Mouse (Mus musculus): Measurements from ENCODE around the gene Olfr175-ps1.

Olfr175-ps1 gene

DNA sequence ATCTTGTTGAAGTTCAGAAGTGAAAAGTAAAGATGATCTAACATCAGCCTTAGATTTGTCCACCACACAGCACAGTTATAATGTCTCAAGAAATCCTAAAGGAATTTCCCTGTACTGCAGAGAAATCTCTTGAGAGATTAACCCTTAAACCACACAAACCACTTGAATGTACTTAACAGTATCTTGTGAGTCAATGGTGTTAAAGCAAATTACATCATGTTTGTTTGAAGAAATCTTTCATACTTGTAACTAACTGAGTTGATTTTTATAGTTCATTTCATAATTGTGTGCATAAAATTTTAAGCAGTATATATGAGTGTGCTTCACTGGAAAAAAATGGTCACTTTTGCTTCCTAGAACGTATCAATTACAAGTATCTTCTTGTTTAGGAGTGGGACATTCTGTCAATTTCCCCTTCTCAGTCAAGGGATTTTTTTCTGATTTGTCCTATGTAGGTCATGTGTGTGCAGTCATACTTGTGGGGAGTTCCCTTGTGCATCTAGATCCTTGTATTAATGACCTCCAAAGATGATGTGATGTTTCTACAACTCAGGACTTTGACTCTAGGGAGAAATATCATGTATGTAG is at the start of gene Olfr175-ps1:
Gene Olfr175-ps1 (minus strand): TSS at position 51 of the 588 bp plus-strand sequence.
- DNase-seq (ENCODE audit: low read depth, low spot score): no peak

GRCm38 (mm10) chr16:58874668-58875067 is 48.1 kb upstream of the Olfr175-ps1 start, which contains the start of gene Olfr177:
Olfr177 (minus strand) TSS chr16:58874768.
- no peak for DNase-seq (ENCODE audit: low read depth, low spot score)

DNA sequence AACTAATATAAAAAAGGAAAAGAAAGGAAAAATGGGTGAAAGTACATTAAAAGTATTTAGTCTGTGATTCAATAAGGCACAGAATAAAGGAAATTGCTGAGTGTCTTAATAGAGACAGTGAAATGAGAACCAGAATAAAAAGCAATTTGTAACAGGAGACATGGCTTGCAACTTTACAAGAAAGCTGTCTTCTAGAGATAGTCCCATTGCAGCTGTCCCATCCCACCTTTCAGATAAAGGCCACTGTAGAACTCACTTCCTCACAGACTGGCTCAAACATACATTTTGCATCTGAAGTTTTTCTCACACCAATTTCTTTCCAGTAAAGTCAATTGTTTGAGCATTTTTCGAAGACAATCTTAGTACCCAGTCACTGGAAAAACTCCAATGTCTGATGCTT is 34.9 kb upstream of the Olfr175-ps1 start:
- DNase-seq (ENCODE audit: low read depth, low spot score): no peak

- no peak for DNase-seq (ENCODE audit: low read depth, low spot score)
Observed at GRCm38 (mm10) chr16:58860032-58860737, 33.6 kb upstream of the Olfr175-ps1 start.

DNA sequence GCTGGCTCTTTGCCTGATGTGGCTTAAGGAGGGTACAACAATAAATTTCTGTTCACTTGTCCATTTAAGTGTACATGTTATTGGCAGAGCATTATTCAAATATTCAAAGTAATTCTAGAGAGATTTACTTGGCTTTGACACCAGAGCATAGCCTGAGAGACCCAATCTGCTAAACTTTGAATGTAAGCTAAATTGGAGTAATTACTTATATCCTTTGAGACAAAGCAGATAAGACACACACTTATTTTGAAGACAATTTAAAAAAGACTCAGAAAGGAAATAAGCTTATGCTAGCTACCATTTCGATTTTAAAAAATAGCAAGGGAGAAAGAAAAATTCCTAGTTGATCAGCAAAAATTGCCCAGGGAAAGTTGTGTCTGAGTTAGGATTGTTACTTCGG is 26.4 kb downstream of the Olfr175-ps1 start, which contains the start of gene Olfr173:
Gene Olfr173 (minus strand): TSS at position 101 of the 400 bp plus-strand sequence.
- no peak for DNase-seq (ENCODE audit: low read depth, low spot score)
